Mouse (Mus musculus): ENCODE measurements at regions not wholly inside any gene's neighbourhood (a gene's known extent, or its start where the extent isn't known, plus 50 kb on each side); places are given as distances from the start of the nearest gene placed in this dataset.
A peak's percentile ranks its signal among the peaks of the same experiment; 100 is the strongest.

DNA sequence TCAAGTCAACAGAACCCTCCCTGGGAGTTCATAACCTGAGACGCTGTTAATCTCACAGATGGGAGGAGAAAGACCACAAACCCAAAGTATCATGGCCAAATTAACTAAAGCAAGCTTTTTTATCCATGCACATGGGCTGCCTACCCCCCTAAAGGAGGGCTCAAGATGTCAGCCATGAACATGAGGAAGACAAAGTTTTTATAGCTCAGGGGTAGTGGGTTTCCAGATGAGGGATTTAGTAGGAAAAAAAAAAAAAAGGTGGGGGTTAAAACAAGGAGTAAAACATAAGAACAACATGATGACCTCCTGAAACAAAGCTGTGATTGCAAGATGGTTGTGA lies 314.8 kb upstream of the Jmjd1c start:
- DNase-seq (ENCODE audit: low read depth in 2 of 2, low spot score in 2 of 2): no peak

GRCm38 (mm10) chr10:66782025-66782424 lies 313.9 kb upstream of the Jmjd1c start:
- no peak for DNase-seq (ENCODE audit: low read depth in 2 of 2, low spot score in 2 of 2)

DNA sequence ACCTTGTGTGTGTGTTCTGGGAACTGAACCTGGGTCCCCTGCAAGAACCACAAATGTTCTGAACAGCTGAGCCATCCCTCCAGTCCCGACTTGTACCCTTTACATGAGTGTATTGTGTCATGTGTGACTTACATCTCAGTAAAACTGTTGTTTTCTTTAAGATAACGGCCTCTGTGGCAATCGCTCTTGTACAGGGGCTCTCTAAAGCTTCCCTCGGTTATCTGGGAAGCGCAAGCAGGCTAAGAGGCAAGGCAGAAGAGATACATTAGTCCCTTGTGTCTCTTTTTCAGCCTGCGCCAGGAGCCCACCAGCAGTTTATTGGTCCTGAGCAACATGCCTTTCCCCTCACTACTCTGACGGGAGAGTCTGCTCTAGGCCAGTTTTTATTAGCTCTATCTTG lies 308.1 kb upstream of the Jmjd1c start:
- no peak for DNase-seq (ENCODE audit: low read depth in 2 of 2, low spot score in 2 of 2)

DNA sequence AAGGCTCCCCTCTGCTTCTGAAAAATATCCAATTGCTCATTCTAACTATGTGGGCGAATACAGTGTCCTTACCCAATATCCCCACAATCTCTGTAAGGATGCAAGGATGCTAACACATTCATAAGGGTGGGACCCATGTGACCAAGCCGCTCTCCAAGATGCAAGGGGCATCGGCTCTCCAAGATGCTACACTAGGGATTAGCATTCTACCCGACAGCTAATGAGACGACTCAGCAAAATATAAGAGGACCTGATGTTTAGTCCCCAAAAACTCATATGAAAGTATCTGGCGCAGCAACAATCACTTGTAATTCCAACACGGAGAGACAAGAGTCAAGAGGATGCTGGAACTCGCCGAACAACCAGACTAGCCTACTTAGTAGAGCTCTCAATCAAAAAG lies 299.6 kb upstream of the Jmjd1c start:
- no peak for DNase-seq (ENCODE audit: low read depth in 2 of 2, low spot score in 2 of 2)

DNA sequence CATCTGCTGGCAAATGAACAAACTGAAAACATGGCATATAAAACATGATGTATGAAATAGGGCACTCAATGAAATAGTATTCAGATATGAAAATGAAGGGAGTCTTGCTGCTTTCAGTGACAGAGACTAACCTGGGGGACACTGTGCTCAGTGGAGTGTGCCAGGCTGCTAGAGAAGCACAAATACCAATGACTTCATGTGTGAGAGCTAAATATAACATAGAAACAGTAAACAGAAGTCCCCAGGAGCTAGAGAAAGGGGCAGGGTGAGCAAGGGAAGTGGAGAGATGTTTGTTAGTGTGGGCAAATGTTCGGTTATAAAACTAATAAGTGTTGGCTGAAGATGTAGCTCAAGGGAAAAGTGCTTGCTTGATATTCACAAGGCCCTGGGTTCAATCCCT lies 293.2 kb upstream of the Jmjd1c start:
- no peak for DNase-seq (ENCODE audit: low read depth in 2 of 2, low spot score in 2 of 2)

- peak; percentile 10 to 13 for DNase-seq (ENCODE audit: low read depth in 2 of 2, low spot score in 2 of 2)
Observed at GRCm38 (mm10) chr10:66807261-66807968, 288.5 kb upstream of the Jmjd1c start.

- DNase-seq (ENCODE audit: low read depth in 2 of 2, low spot score in 2 of 2): no peak
Observed at GRCm38 (mm10) chr10:66812515-66813260, 283.2 kb upstream of the Jmjd1c start.

GRCm38 (mm10) chr10:66813850-66814564 lies 281.9 kb upstream of the Jmjd1c start:
- no peak for DNase-seq (ENCODE audit: low read depth in 2 of 2, low spot score in 2 of 2)

DNA sequence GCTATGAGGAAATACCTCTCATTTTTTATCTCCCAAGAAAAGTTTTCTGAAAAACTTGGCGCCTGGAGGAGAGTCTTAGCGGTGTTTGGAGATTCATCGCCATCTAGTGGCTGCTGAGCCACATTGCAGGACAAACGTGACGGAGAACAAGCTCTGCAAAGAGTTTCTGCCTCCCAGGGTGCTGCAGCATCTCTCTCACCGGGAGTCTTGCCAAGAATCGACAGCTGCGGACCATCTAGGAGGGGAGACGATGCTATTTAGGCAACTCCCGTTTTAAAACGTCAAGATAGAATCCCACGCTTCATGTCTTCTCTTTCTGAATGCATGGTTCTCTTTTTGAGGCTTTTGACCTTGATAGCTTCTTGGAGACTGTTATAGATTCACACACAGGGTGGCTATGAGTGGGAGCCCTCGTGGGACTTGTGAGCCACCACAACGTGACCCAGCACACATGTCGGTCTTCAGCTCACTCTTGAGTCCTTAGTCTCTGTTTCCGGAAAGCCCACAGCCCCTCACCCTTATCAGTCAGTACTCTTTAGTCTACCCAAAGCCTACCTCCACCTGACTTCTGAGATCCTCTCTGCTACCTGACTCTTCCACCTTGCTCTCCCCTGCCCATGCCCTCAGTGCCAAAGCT lies 281.2 kb upstream of the Jmjd1c start:
- DNase-seq (ENCODE audit: low read depth in 2 of 2, low spot score in 2 of 2): peak; percentile 25 to 35

DNA sequence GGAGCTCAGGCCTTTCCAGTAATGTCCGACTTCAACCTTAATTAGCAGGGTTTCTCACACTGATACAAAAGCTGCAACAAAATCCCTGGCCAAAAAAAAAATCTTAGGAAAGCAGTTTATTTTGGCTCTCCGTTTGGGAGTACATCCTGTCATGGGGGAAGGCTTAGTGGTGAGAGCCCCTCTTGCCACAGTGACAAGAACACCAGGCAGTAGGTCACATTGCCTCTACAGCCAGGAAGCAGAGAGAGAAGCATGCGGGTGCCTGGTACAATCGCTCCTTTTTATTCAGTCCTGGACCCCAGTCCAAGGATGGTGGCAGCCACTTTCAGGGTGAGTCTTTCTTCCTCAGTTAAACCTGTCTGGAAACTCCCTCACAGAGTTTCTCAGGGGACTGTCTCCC lies 280.0 kb upstream of the Jmjd1c start:
- DNase-seq (ENCODE audit: low read depth in 2 of 2, low spot score in 2 of 2): no peak

DNA sequence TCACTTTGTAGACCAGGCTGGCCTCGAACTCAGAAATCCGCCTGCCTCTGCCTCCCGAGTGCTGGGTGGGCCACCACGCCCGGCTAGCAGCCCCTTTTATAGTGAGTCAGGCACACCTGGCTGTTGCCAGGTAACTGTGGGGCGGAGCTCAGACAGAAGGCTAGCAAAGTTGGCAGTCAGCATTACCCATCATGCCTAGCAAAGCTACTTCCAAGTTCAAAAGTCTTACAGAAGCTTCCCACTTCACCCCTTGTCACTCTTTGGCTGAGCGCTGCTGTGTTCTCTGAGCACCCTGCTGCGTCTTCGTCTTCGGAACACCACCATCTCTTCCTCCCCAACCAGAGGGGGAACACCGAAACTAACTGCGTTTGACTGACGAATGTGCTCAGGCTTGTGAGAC lies 279.1 kb upstream of the Jmjd1c start:
- DNase-seq (ENCODE audit: low read depth in 2 of 2, low spot score in 2 of 2): no peak

DNA sequence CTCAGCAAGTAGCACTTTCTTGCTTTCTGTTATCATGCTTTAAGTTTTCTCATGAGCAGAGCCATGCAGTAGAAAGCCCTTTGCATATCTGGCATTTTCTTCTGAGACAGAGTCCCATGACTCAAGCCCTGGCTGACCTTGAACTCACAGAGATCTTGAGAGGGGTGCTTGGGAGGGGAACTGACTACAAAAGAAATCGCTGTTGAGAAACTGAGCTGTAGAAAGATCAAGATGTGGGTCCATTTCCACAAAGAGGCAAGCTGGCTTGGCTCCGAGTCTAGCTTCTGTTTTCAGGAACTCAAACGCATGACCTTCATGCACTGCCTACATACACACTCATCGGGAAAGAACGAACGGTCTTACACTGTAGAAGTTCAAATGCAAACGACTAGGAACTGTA lies 278.0 kb upstream of the Jmjd1c start:
- no peak for DNase-seq (ENCODE audit: low read depth in 2 of 2, low spot score in 2 of 2)

- DNase-seq (ENCODE audit: low read depth in 2 of 2, low spot score in 2 of 2): no peak
Observed at GRCm38 (mm10) chr10:66819517-66819916, 276.4 kb upstream of the Jmjd1c start.

DNA sequence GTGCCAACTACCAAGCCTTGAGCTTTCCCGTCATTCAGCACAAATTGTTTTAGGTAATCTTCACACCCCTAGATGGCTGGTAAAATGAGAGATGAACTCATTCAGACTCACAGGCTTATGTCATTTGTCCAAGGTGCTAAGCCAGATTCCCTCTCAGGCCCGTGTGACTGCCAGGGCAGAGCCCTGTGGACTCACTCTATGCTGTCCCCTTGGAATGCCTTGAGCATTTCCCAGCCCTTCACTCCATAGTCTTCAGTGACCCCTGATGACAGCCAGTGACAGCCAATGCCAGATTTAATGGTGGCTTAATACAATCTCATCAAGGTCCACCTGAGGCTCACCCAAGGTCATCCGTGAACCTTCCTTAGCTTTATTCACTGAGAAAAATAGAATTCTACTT lies 270.2 kb upstream of the Jmjd1c start:
- DNase-seq (ENCODE audit: low read depth in 2 of 2, low spot score in 2 of 2): no peak

DNA sequence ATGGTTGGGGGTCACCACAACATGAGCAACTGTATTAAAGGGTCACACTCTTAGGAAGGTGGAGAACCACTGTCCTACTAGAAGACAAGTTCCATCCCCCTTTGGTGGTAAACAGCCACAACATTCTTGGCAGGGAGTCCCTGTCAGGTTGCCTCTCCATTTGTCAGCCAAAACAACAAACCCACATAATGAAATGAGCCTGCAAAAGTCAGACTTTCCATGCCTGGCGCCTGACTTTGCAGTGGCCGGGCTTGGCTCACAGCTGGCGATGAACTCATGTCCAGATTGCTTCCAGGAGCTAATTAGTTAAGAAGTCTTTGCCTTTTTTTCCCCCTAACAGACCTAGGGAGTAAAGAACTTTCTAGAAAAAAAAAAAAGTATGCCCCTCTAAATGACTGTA lies 269.6 kb upstream of the Jmjd1c start:
- DNase-seq (ENCODE audit: low read depth in 2 of 2, low spot score in 2 of 2): no peak

DNA sequence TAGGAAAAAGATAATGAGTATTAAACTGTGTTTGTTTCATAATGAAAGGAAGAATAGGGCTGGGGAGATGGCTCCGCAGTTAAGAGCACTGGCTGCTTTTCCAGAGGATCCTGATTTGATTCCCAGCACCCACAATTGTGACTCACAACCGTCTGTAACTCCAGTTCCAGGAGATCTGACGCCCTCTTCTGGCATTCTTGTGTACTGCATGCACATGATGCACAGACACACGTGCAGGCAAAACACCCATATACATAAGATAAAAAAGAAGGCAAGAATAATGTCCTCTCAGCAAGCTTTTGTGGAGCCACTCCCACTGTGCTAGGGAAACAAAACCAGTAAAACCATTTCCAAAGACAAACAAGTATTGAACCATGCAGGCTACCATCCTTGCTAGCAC lies 261.0 kb upstream of the Jmjd1c start:
- DNase-seq (ENCODE audit: low read depth in 2 of 2, low spot score in 2 of 2): no peak

GRCm38 (mm10) chr10:66839058-66839457 lies 256.9 kb upstream of the Jmjd1c start:
- no peak for DNase-seq (ENCODE audit: low read depth in 2 of 2, low spot score in 2 of 2)

DNA sequence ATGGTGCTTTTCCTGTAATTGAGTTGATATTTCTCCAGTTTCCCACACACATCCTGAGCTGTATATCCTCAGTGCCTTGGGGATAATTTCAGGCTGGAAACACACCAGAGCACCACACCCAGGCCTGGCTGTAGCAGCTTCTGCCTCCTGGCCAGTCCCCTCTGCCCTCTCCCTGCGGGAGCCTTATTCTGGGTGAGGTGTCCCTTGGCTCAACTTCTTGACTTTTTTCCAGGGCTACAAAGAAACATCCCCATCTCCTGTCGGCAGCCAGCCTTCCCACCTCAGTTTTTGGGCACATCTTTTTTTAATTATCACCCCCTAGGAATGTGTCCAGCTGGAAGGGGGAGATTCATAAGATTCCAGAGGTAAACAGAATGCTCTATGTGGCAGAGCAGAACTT lies 252.7 kb upstream of the Jmjd1c start:
- DNase-seq (ENCODE audit: low read depth in 2 of 2, low spot score in 2 of 2): no peak

GRCm38 (mm10) chr10:66848778-66849177 lies 247.1 kb upstream of the Jmjd1c start:
- no peak for DNase-seq (ENCODE audit: low read depth in 2 of 2, low spot score in 2 of 2)

DNA sequence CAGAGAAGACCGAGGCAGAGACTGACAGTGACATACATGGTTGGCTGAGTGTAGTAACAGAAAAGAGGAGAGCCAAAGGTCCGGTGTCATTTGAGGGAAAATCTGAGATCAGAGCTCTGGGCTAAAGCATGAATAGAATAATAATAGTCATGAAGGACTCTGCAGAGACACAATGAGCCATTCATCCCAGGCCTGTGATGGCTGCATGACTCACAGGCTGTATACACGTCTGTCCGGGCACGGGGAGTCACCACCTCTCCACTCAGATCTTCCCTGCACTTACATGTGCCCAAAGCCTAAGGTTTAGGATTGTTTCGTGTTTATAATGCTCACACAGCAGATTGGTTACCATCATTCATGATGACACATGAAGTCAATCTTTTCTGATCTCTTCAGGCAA lies 246.2 kb upstream of the Jmjd1c start:
- DNase-seq (ENCODE audit: low read depth in 2 of 2, low spot score in 2 of 2): no peak

GRCm38 (mm10) chr10:66850972-66851478 lies 244.9 kb upstream of the Jmjd1c start:
- DNase-seq (ENCODE audit: low read depth in 2 of 2, low spot score in 2 of 2): no peak

DNA sequence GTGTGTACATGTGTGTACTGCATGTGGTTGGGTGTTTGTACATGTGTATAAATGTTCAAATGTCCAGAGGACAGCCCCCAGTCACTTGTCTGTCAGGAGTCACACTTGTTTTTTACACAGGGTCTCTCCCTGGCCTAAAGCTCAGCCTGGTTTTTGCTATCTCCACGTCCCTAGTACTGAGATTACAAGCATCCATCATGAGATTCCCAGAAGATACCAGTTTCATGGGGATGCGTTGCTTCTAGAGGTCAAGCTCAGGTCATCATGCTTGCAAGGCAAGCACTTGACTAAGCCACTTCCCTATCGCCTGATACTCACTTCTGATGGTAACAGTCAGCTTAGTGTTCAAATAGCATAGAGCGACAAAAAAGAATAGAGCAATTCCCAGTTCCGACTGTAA lies 244.1 kb upstream of the Jmjd1c start:
- DNase-seq (ENCODE audit: low read depth in 2 of 2, low spot score in 2 of 2): no peak

Measured in CD8-positive naive resting alpha-beta T cell, adult 2 months (primary cell).